Mouse (Mus musculus): Measurements from ENCODE around the gene Med16.
"Not testable (repeated sequence)": the region's sequence is repeated elsewhere in the genome, so short reads cannot be mapped to it uniquely, and the experiment has no call there.

The Med16 gene

GRCm38 (mm10) chr10:79916808-79917531 lies 8.2 kb upstream of the Med16 start, which contains the start of gene Kiss1r:
Kiss1r (plus strand) TSS chr10:79916971.
- peak; percentile 69 for DNase-seq (ENCODE audit: low spot score)

- no peak for DNase-seq (ENCODE audit: low spot score)
These were observed 7.4 kb upstream of the Med16 start for GRCm38 (mm10) chr10:79916081-79916480.

GRCm38 (mm10) chr10:79914948-79915596 lies 6.3 kb upstream of the Med16 start:
- DNase-seq (ENCODE audit: low spot score), result no peak

GRCm38 (mm10) chr10:79914131-79914947 lies 5.6 kb upstream of the Med16 start:
- no peak for DNase-seq (ENCODE audit: low spot score)

GRCm38 (mm10) chr10:79912412-79912811 lies 3.7 kb upstream of the Med16 start:
- DNase-seq (ENCODE audit: low spot score), result no peak

GRCm38 (mm10) chr10:79910556-79910955 lies 1.8 kb upstream of the Med16 start, which contains the start of gene Gm26602:
Gm26602 (plus strand) TSS chr10:79910856.
- DNase-seq (ENCODE audit: low spot score), result no peak

GRCm38 (mm10) chr10:79909092-79909922 lies 584 bp upstream of the Med16 start:
- DNase-seq (ENCODE audit: low spot score), result no peak

- DNase-seq (ENCODE audit: low spot score), result no peak
These were observed 1.3 kb downstream of the Med16 start for GRCm38 (mm10) chr10:79907415-79907814.

GRCm38 (mm10) chr10:79906712-79907111 lies 2.0 kb downstream of the Med16 start:
- no peak for DNase-seq (ENCODE audit: low spot score)

- DNase-seq (ENCODE audit: low spot score), result no peak
These were observed 7.7 kb downstream of the Med16 start for GRCm38 (mm10) chr10:79900951-79901410.

- DNase-seq (ENCODE audit: low spot score), result no peak
These were observed 11.1 kb downstream of the Med16 start for GRCm38 (mm10) chr10:79897316-79898245.

- DNase-seq (ENCODE audit: low spot score), result no peak
These were observed 11.9 kb downstream of the Med16 start for GRCm38 (mm10) chr10:79896814-79897213.

- no peak for DNase-seq (ENCODE audit: low spot score)
These were observed 12.4 kb downstream of the Med16 start for GRCm38 (mm10) chr10:79896306-79896705.

- not testable (repeated sequence) for DNase-seq (ENCODE audit: low spot score)
These were observed 16.1 kb downstream of the Med16 start for GRCm38 (mm10) chr10:79892451-79893118.

GRCm38 (mm10) chr10:79890670-79891069 lies 18.1 kb downstream of the Med16 start, which contains the start of gene Cfd:
Cfd (plus strand) TSS chr10:79890853.
- no peak for DNase-seq (ENCODE audit: low spot score)

GRCm38 (mm10) chr10:79889386-79889785 lies 19.3 kb downstream of the Med16 start:
- DNase-seq (ENCODE audit: low spot score), result no peak

GRCm38 (mm10) chr10:79886611-79887010 lies 22.1 kb downstream of the Med16 start:
- no peak for DNase-seq (ENCODE audit: low spot score)

GRCm38 (mm10) chr10:79886054-79886453 lies 22.7 kb downstream of the Med16 start, which contains the start of gene Elane:
Elane (plus strand) TSS chr10:79886247.
- no peak for DNase-seq (ENCODE audit: low spot score)

GRCm38 (mm10) chr10:79884938-79885337 lies 23.8 kb downstream of the Med16 start:
- DNase-seq (ENCODE audit: low spot score), result not testable (repeated sequence)

GRCm38 (mm10) chr10:79884446-79884845 lies 24.3 kb downstream of the Med16 start:
- peak; percentile 55 for DNase-seq (ENCODE audit: low spot score)

Measured in ovary, adult 18-20 months (tissue).